Comparison of ENCODE assay signal across 20 mouse cellular contexts in the genomic region with DNA sequence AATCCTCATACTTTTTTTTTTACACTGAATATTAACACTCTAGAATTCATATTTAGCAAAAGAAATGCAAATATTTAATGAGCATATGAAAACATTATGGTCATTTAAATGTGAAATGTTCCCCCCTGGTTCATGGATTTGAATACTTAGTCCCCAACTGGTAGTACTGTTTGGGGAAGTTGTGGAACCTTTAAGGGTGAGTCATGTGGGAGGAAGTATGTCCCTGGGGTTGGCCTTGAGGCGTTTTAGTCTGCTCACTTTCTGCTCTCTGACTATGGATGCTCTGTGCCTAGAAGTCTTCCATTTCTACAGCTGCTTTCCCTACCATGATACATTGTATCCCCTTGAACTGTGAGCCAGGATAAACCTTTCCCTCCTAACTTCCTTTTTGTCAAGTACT.
"Had no signal": no experiment of that assay in that cellular context is flagged by ENCODE, and none has a peak within 500 bp of the region (broad histone marks: within the 10 kb centered on the region; RNA-seq: fewer than 3 reads in every experiment).

No protein-coding gene starts in this region.

- DNase-seq: kidney, adult 18-20 months; kidney, adult 9 months; kidney, postnatal 14 days; kidney, postnatal 4 days; liver; liver, embryonic 13.5 days; lung, adult 2 months; midbrain, embryonic 14.5 days; right cerebral cortex, adult 18-20 months; right cerebral cortex, postnatal 14 days; right cerebral cortex, postnatal 4 days; thymus, adult 18-20 months; thymus, postnatal 25 days had no signal

- H3K4me1 ChIP-seq: liver, embryonic 13.5 days; neural tube, embryonic 12.5 days had no signal

- H3K9me3 ChIP-seq: limb, embryonic 10.5 days; limb, embryonic 13.5 days; liver, embryonic 13.5 days; neural tube, embryonic 12.5 days; neural tube, embryonic 15.5 days had no signal

- H3K36me3 ChIP-seq: limb, embryonic 10.5 days; limb, embryonic 13.5 days; liver, embryonic 13.5 days; neural tube, embryonic 12.5 days; neural tube, embryonic 15.5 days had no signal

- H3K27ac ChIP-seq: limb, embryonic 10.5 days; limb, embryonic 13.5 days; liver, embryonic 13.5 days; macrophage; neural tube, embryonic 12.5 days; neural tube, embryonic 15.5 days; stomach, postnatal 0 days had no signal

- H3K27me3 ChIP-seq: limb, embryonic 13.5 days; neural tube, embryonic 12.5 days; neural tube, embryonic 15.5 days had no signal

- H3K4me3 ChIP-seq: limb, embryonic 10.5 days; limb, embryonic 13.5 days; liver, embryonic 13.5 days; neural tube, embryonic 12.5 days; neural tube, embryonic 15.5 days had no signal

- H3K4me2 ChIP-seq: limb, embryonic 13.5 days; liver, embryonic 13.5 days; midbrain, embryonic 11.5 days; neural tube, embryonic 12.5 days; neural tube, embryonic 15.5 days had no signal

- H3K9ac ChIP-seq: limb, embryonic 13.5 days; liver, embryonic 13.5 days; neural tube, embryonic 12.5 days; neural tube, embryonic 15.5 days had no signal
